ENCODE assay signal across 28 mouse cellular contexts in genomic region chrX:142669312-142670091, GRCm38 (mm10). TPM values are rescaled to one million over a fixed set of nuclear protein-coding genes. Genes with fewer than 3 reads are reported as not detected.
DNase-seq lines count a peak whose midpoint lies in the region; ATAC-seq and TF ChIP-seq lines count a peak whose summit lies in the region.
"Had no signal": no experiment of that assay in that cellular context is flagged by ENCODE, and none has a peak within 500 bp of the region (broad histone marks: within the 10 kb centered on the region; RNA-seq: fewer than 3 reads in every experiment).

No protein-coding gene starts in this region.

- no peaks in the 10 kb centered on the region for H3K9me3 ChIP-seq in kidney, embryonic 16.5 days (ENCODE audit: low read length)
- no peaks in the 10 kb centered on the region for H3K9me3 ChIP-seq in embryonic facial prominence, embryonic 14.5 days (ENCODE audit: control insufficient read depth, low read length)
- no peaks in the 10 kb centered on the region for H3K9me3 ChIP-seq in limb, embryonic 12.5 days
- H3K9me3 ChIP-seq: forebrain, embryonic 15.5 days; heart, embryonic 12.5 days; liver, embryonic 13.5 days; neural tube, embryonic 15.5 days had no signal

- H3K4me3 ChIP-seq in kidney, embryonic 16.5 days (ENCODE audit: low read length) = no peak overlapping the region
- H3K4me3 ChIP-seq in kidney, adult 2 months (ENCODE audit: insufficient read depth, low read depth, low read length) = no peak overlapping the region
- no peak overlapping the region for H3K4me3 ChIP-seq in embryonic facial prominence, embryonic 14.5 days (ENCODE audit: low read depth, low read length)
- no peak overlapping the region for H3K4me3 ChIP-seq in limb, embryonic 12.5 days (replicated peaks)
- H3K4me3 ChIP-seq: forebrain, embryonic 15.5 days; gastrocnemius, adult 2 months; heart, adult 2 months; heart, embryonic 12.5 days; liver, embryonic 13.5 days; neural tube, embryonic 15.5 days had no signal

- no peak for TF ChIP-seq CTCF in kidney, adult 2 months (conservative IDR thresholded peaks at IDR 0.05; ENCODE audit: insufficient read depth, insufficient read length, low read depth, low read length)

- no peak for DNase-seq in kidney, adult 2 months
- DNase-seq in embryonic facial prominence, embryonic 14.5 days (ENCODE audit: low spot score) = no peak
- no peak for DNase-seq in urinary bladder, postnatal 14 days (ENCODE audit: low spot score)
- no peak for DNase-seq in gastrocnemius, postnatal 25 days
- DNase-seq in cerebellum, postnatal 10 days = no peak
- DNase-seq: adrenal gland, postnatal 25 days; B cell, adult 2 months; cerebellum, adult 11-12 months; cerebellum, adult 9-11 months; gastrocnemius, adult 2 months; heart, adult 2 months; heart, postnatal 4 days; kidney, adult 18-20 months; kidney, postnatal 25 days; left cerebral cortex, postnatal 4 days; liver, embryonic 13.5 days; lung, adult 18-20 months; lung, postnatal 10 days; midbrain, embryonic 14.5 days; retina, postnatal 1 day; right cerebral cortex, postnatal 14 days had no signal

- 0 out of 2 replicates have a peak, but pooled peaks cover 3% of the 10 kb centered on the region for H3K4me1 ChIP-seq in kidney, embryonic 16.5 days (ENCODE audit: insufficient read depth, low read length)
- H3K4me1 ChIP-seq in kidney, adult 2 months (ENCODE audit: control insufficient read depth, insufficient read depth, low read length) = peaks cover 3% of the 10 kb centered on the region; the same call in 1 of the 2 replicates
- peaks cover 21% of the 10 kb centered on the region; the same call in 1 of the 2 replicates for H3K4me1 ChIP-seq in embryonic facial prominence, embryonic 14.5 days (ENCODE audit: control insufficient read depth, insufficient read depth, low read length)
- peaks cover 3% of the 10 kb centered on the region; the same call in 1 of the 2 replicates for H3K4me1 ChIP-seq in limb, embryonic 12.5 days (replicated peaks)
- H3K4me1 ChIP-seq: forebrain, embryonic 15.5 days; liver, embryonic 13.5 days; neural tube, embryonic 15.5 days had no signal

- no peak overlapping the region for H3K9ac ChIP-seq in kidney, embryonic 16.5 days (replicated peaks; ENCODE audit: low read length)
- H3K9ac ChIP-seq in embryonic facial prominence, embryonic 14.5 days (ENCODE audit: low read depth, low read length) = no peak overlapping the region
- no peak overlapping the region for H3K9ac ChIP-seq in limb, embryonic 12.5 days (replicated peaks)
- H3K9ac ChIP-seq: forebrain, embryonic 15.5 days; heart, embryonic 12.5 days; hindbrain, embryonic 14.5 days; liver, embryonic 13.5 days; neural tube, embryonic 15.5 days had no signal

- 53% methylated on average over 9 of the region's 9 CpGs for WGBS in kidney, embryonic 16.5 days
- 34% methylated on average over 9 of the region's 9 CpGs for WGBS in kidney, adult 2 months
- 37% methylated on average over 9 of the region's 9 CpGs for WGBS in embryonic facial prominence, embryonic 14.5 days
- 42% methylated on average over 9 of the region's 9 CpGs for WGBS in limb, embryonic 12.5 days

- no peaks in the 10 kb centered on the region for H3K36me3 ChIP-seq in kidney, embryonic 16.5 days (ENCODE audit: insufficient read depth, low read length)
- no peaks in the 10 kb centered on the region for H3K36me3 ChIP-seq in kidney, adult 2 months (ENCODE audit: control insufficient read depth, insufficient read depth, low read length)
- no peaks in the 10 kb centered on the region for H3K36me3 ChIP-seq in embryonic facial prominence, embryonic 14.5 days (ENCODE audit: control insufficient read depth, insufficient read depth, low read length)
- H3K36me3 ChIP-seq in limb, embryonic 12.5 days = no peaks in the 10 kb centered on the region
- H3K36me3 ChIP-seq: forebrain, embryonic 15.5 days; heart, embryonic 12.5 days; liver, embryonic 13.5 days; neural tube, embryonic 15.5 days had no signal

- peak; percentile 69; the same call in 1 of the 2 replicates for ATAC-seq in kidney, embryonic 16.5 days (ENCODE audit: low FRiP score, low TSS enrichment)
- 0 out of 2 replicates have a peak, but pooled peaks have one; percentile 15 for ATAC-seq in embryonic facial prominence, embryonic 14.5 days (ENCODE audit: low read depth)
- peak; percentile 61 for ATAC-seq in limb, embryonic 12.5 days (ENCODE audit: insufficient number of reproducible peaks, insufficient read depth, low FRiP score, low TSS enrichment, low read depth)
- ATAC-seq: forebrain, embryonic 15.5 days had no signal

- H3K27ac ChIP-seq in kidney, embryonic 16.5 days (ENCODE audit: low read length) = no peak overlapping the region
- H3K27ac ChIP-seq in kidney, adult 2 months (ENCODE audit: insufficient read depth, low read depth, low read length) = no peak overlapping the region
- H3K27ac ChIP-seq in embryonic facial prominence, embryonic 14.5 days (replicated peaks; ENCODE audit: low read depth, low read length) = peak overlapping the region; percentile 76
- H3K27ac ChIP-seq in limb, embryonic 12.5 days = peak overlapping the region; percentile 87
- H3K27ac ChIP-seq: forebrain, embryonic 15.5 days; gastrocnemius, adult 2 months; heart, adult 2 months; hindbrain, embryonic 14.5 days; liver, embryonic 13.5 days; macrophage; neural tube, embryonic 15.5 days had no signal

- H3K4me2 ChIP-seq in kidney, embryonic 16.5 days (replicated peaks; ENCODE audit: low read depth, low read length) = no peak overlapping the region
- H3K4me2 ChIP-seq in embryonic facial prominence, embryonic 14.5 days (ENCODE audit: low read depth, low read length) = peak overlapping the region; percentile 20; the same call in 1 of the 2 replicates
- H3K4me2 ChIP-seq in limb, embryonic 12.5 days = peak overlapping the region; percentile 27
- H3K4me2 ChIP-seq: forebrain, embryonic 15.5 days; heart, embryonic 12.5 days; hindbrain, embryonic 14.5 days; liver, embryonic 13.5 days; neural tube, embryonic 15.5 days had no signal

- TF ChIP-seq POLR2A in kidney, adult 2 months (IDR thresholded peaks at IDR 0.05; ENCODE audit: low read depth, low read length) = no peak

- H3K27me3 ChIP-seq in kidney, embryonic 16.5 days (ENCODE audit: insufficient read depth, low read length) = peaks cover 15% of the 10 kb centered on the region; the same call in 1 of the 2 replicates
- no peaks in the 10 kb centered on the region for H3K27me3 ChIP-seq in kidney, adult 2 months (replicated peaks; ENCODE audit: control insufficient read depth, insufficient read depth, low read length)
- H3K27me3 ChIP-seq in embryonic facial prominence, embryonic 14.5 days (replicated peaks; ENCODE audit: control insufficient read depth, insufficient read depth, low read length) = peaks cover 3% of the 10 kb centered on the region; the same call in 1 of the 2 replicates
- H3K27me3 ChIP-seq in limb, embryonic 12.5 days = peaks cover 33% of the 10 kb centered on the region
- H3K27me3 ChIP-seq: forebrain, embryonic 15.5 days had no signal

RNA-seq across cellular contexts. Expression of gene Tmem164, which starts 11.7 kb away (rescaled TPM):
- 56.4 and 57.2 TPM in 2 replicates for polyA plus RNA-seq in kidney, embryonic 16.5 days (2015; fragmentation: Nextera tagmentation; extraction: Ambion mirVana)
- polyA plus RNA-seq in kidney, adult 2 months (2012; rRNA removed) = 15.9 and 16.3 TPM in 2 replicates
- 31.8 and 34.7 TPM in 2 replicates for polyA plus RNA-seq in embryonic facial prominence, embryonic 14.5 days (2014; fragmentation: Nextera tagmentation; extraction: Ambion mirVana)
- polyA plus RNA-seq in limb, embryonic 12.5 days (2016; fragmentation: Nextera tagmentation; extraction: Ambion mirVana) = 70.4 and 70.5 TPM in 2 replicates
- 1 to 10 TPM; 2.8 to 4.0 TPM for total RNA-seq in gastrocnemius, postnatal 25 days (2021)

Comparison
In these comparisons a context has a peak if more than half of its experiments do, and no peak if none do; other contexts are left out.
1. ATAC-seq: peak in every context shown above with its lines; median percentile 69 in kidney, embryonic 16.5 days; 61 in limb, embryonic 12.5 days; 15 in embryonic facial prominence, embryonic 14.5 days.
2. H3K27ac ChIP-seq: peak in embryonic facial prominence, embryonic 14.5 days (single experiment) and limb, embryonic 12.5 days (single experiment); none in kidney, embryonic 16.5 days (single experiment) and kidney, adult 2 months (single experiment).